Mouse (Mus musculus) embryo, embryonic 11.5 days (tissue): ENCODE measurements around the gene Gpsm2.
A peak's percentile ranks its signal among the peaks of the same experiment; 100 is the strongest.
"Not testable (repeated sequence)": the region's sequence is repeated elsewhere in the genome, so short reads cannot be mapped to it uniquely, and the experiment has no call there.

Experiments
- DNase-seq: peaks from one replicate; pipeline ENCODE4 v3.0.0-alpha.2; 2012; ENCODE audit warnings: low read depth, low spot score

The Gpsm2 gene

GRCm38 (mm10) chr3:108654566-108654965 lies 67.5 kb downstream of the Gpsm2 start:
- no peak for DNase-seq

DNA sequence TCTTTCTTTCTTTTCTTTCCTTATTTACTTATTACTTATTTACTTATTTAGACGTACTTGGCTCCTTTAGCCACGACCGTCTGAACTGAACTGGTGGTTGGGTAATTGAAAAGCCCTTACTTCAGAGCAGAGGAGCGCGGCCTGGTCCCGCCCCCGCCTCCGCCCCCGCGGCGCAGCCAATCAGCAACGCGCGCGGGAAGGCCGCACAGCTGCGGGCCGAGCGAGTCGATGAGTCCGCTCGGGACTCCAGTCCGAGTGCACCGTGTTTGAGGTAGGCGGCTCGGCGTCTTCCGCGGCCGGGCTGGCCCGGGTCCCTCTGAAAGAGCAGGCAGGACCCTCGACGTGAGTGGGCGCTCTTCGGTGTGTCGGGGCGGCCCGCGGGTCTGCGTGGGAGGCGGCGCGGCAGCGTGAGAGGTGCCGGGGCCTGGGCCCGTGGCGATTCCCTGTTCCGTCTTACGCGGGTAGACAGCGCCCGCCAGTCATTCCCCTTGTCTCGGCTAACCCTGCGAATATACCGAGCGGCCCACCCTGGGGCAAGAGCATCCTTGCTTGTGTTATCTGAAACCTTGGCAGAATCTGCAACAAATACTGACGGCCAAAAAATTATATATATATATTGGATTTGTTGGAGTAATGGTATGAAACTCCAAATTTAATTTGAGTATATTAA lies 68.3 kb downstream of the Gpsm2 start, which contains the start of gene Clcc1:
TSS of gene Clcc1 (plus strand) at position 204 of the 670 bp plus-strand sequence.
- peak; percentile 88 for DNase-seq

DNA sequence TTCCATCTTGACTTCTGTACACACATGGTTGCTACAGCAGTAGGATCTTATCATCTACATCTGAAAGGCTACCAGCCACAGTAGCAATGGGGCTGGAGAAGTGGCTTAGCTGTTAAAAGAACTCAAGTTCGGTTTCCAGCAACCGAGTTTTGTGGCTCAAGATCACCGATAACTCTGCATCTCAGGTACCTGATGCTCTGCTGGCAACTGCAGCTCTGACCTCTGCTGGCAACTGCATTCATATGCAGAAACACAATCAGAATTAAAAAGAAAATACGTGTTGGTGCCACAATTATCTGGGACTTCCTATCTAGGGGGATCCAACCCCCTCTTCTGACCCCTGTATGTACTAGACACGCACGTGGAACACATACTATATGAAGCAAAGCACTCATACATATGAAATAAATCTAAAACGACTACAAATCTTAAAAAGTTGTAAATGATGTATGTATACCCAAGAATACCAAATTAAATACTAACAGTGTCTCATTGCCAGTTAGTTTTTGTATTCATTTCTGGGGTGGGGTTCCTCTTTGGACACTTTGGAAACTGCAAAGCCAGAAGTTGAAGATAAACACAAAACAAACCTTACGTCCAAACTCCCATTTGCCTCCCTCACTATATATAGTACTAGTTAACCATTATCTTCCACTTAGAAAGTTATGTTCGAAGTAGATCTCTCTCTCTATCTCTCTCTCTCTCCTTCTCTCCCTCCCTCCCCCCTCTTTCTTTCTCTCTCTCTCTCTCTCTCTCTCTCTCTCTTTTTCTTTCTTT lies 69.1 kb downstream of the Gpsm2 start:
- DNase-seq: no peak

- DNase-seq: not testable (repeated sequence)
Observed at GRCm38 (mm10) chr3:108647681-108648080, 74.4 kb downstream of the Gpsm2 start.

- no peak for DNase-seq
Observed at GRCm38 (mm10) chr3:108646036-108646435, 76.1 kb downstream of the Gpsm2 start.

DNA sequence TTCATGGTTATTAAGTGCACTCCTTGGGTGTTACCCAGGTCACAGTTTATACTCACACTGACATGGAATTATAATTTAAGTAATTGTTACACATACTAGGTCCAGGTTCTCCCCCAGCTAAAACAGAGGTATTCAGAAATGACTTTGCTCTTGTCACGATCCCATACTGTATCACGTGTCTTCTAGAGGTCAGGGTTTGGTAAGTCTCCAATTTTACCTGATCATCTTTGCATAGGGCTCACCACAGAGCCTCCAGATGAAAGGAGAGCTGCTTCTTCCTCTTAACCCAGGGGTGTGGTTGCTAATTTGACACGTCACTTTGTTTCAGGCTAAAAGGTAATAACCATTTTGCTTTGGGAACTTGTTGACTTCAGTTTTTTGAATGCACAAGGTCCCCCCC lies 77.3 kb downstream of the Gpsm2 start:
- DNase-seq: no peak

DNA sequence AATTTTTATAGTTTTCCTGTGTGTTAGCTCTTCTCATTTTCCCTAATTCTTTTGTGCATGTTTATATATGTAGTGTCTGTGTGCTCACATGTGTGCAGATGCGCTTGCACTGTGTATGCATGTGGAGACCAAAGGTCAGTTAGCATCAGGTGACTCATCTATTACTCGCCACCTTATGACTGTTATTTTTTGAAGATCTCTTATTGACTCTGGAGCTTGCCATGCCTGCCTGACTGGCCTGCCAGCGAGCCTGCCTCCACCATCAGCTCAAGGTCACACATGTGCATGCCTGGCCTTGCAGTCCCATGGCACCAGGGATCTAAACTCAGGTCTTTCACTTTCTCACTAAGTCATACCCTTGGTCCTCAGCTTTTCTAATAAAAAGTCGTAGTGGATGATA lies 81.1 kb downstream of the Gpsm2 start:
- DNase-seq: no peak

- no peak for DNase-seq
Observed at GRCm38 (mm10) chr3:108639412-108639811, 82.7 kb downstream of the Gpsm2 start.

- no peak for DNase-seq
Observed at GRCm38 (mm10) chr3:108634761-108635160, 87.3 kb downstream of the Gpsm2 start.
